Mouse (Mus musculus) stomach, postnatal 0 days (tissue): Measurements from ENCODE around the gene Gga1.

Experiments used
- CTCF ChIP-seq: IDR thresholded peaks from 2 replicates; pipeline ENCODE4 v1.5.1; 2016; ENCODE audit warnings: antibody characterized with exemption, low read depth, mild to moderate bottlenecking, moderate library complexity
- EP300 ChIP-seq: optimal IDR thresholded peaks from 2 replicates; pipeline ENCODE3; 2016; ENCODE audit warnings: antibody characterized with exemption

DNA sequence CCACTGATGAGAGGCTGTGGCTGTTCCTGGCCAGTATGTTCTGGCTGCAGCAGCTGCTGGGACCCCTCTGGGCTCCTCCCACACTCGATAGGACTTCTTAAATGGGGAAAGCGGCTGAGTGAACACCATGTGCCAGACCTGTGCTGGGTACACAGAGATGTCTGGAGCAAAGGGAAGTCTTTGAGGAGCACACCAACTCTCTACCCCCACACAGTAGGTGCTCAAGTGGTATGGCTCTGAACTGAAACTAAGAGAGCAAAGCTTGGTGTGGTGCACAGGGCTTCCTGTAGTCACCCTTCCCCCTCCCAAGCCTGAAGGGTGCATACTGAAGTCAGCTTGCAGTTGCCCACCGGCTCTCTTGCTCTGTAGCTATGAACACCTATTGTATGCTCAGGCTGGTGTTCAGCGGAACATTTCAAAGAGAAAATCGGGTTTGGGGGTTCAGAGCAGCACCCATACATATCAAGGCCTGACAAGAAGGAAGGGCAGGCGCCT lies 21.6 kb downstream of the Gga1 start:
- TF ChIP-seq CTCF (no peak), EP300 (no peak)
